Mouse (Mus musculus): ENCODE measurements around the gene Anxa6.
"Not testable (repeated sequence)": the region's sequence is repeated elsewhere in the genome, so short reads cannot be mapped to it uniquely, and the experiment has no call there.

The Anxa6 gene

GRCm38 (mm10) chr11:54965234-54965633, 68.0 kb downstream of the Anxa6 start:
- in situ Hi-C loops (cut with MboI; ENCODE audit: low sequenced_read_pairs), result no loop called here

GRCm38 (mm10) chr11:54962810-54963209, 70.4 kb downstream of the Anxa6 start, which contains the start of gene Tnip1:
Tnip1 (minus strand) TSS chr11:54962917.
- in situ Hi-C loops (cut with MboI; ENCODE audit: low sequenced_read_pairs), result no loop called here

- in situ Hi-C loops (cut with MboI; ENCODE audit: low sequenced_read_pairs), result no loop called here
Observed at GRCm38 (mm10) chr11:54961921-54962320, 71.3 kb downstream of the Anxa6 start.

GRCm38 (mm10) chr11:54961164-54961850, 71.9 kb downstream of the Anxa6 start:
- in situ Hi-C loops (cut with MboI; ENCODE audit: low sequenced_read_pairs), result no loop called here

GRCm38 (mm10) chr11:54960251-54960650, 73.0 kb downstream of the Anxa6 start:
- in situ Hi-C loops (cut with MboI; ENCODE audit: low sequenced_read_pairs), result no loop called here

GRCm38 (mm10) chr11:54958571-54959073, 74.6 kb downstream of the Anxa6 start:
- in situ Hi-C loops (cut with MboI; ENCODE audit: low sequenced_read_pairs), result no loop called here

GRCm38 (mm10) chr11:54957708-54958107, 75.5 kb downstream of the Anxa6 start:
- in situ Hi-C loops (cut with MboI; ENCODE audit: low sequenced_read_pairs), result not testable (repeated sequence)

- in situ Hi-C loops (cut with MboI; ENCODE audit: low sequenced_read_pairs), result no loop called here
Observed at GRCm38 (mm10) chr11:54956912-54957311, 76.3 kb downstream of the Anxa6 start.

- in situ Hi-C loops (cut with MboI; ENCODE audit: low sequenced_read_pairs), result no loop called here
Observed at GRCm38 (mm10) chr11:54955735-54956480, 77.3 kb downstream of the Anxa6 start.

GRCm38 (mm10) chr11:54955400-54955734, 77.9 kb downstream of the Anxa6 start:
- in situ Hi-C loops (cut with MboI; ENCODE audit: low sequenced_read_pairs), result not testable (repeated sequence)

- in situ Hi-C loops (cut with MboI; ENCODE audit: low sequenced_read_pairs), result no loop called here
Observed at GRCm38 (mm10) chr11:54954716-54955115, 78.5 kb downstream of the Anxa6 start.

- in situ Hi-C loops (cut with MboI; ENCODE audit: low sequenced_read_pairs), result no loop called here
Observed at GRCm38 (mm10) chr11:54953993-54954446, 79.2 kb downstream of the Anxa6 start.

GRCm38 (mm10) chr11:54952651-54953050, 80.6 kb downstream of the Anxa6 start:
- in situ Hi-C loops (cut with MboI; ENCODE audit: low sequenced_read_pairs), result no loop called here

GRCm38 (mm10) chr11:54950684-54951083, 82.6 kb downstream of the Anxa6 start:
- in situ Hi-C loops (cut with MboI; ENCODE audit: low sequenced_read_pairs), result no loop called here

- in situ Hi-C loops (cut with MboI; ENCODE audit: low sequenced_read_pairs), result no loop called here
Observed at GRCm38 (mm10) chr11:54949717-54950116, 83.5 kb downstream of the Anxa6 start.

GRCm38 (mm10) chr11:54944702-54945101, 88.5 kb downstream of the Anxa6 start:
- in situ Hi-C loops (cut with MboI; ENCODE audit: low sequenced_read_pairs), result no loop called here

- in situ Hi-C loops (cut with MboI; ENCODE audit: low sequenced_read_pairs), result no loop called here
Observed at GRCm38 (mm10) chr11:54940056-54940455, 93.2 kb downstream of the Anxa6 start.

GRCm38 (mm10) chr11:54939501-54939900, 93.7 kb downstream of the Anxa6 start:
- in situ Hi-C loops (cut with MboI; ENCODE audit: low sequenced_read_pairs), result no loop called here

GRCm38 (mm10) chr11:54936771-54937140, 96.5 kb downstream of the Anxa6 start:
- in situ Hi-C loops (cut with MboI; ENCODE audit: low sequenced_read_pairs), result no loop called here

GRCm38 (mm10) chr11:54936035-54936770, 97.0 kb downstream of the Anxa6 start:
- in situ Hi-C loops (cut with MboI; ENCODE audit: low sequenced_read_pairs), result no loop called here

- in situ Hi-C loops (cut with MboI; ENCODE audit: low sequenced_read_pairs), result loop anchor here (5.0 kb wide), 1 partner anchor 53 kb away; no protein-coding TSS in a partner anchor
Observed at GRCm38 (mm10) chr11:54934198-54934597, 99.0 kb downstream of the Anxa6 start.
